Mouse (Mus musculus) left cerebral cortex, postnatal 25 days (tissue): ENCODE measurements around the gene Cxcl9. TPM values are rescaled to one million over a fixed set of nuclear protein-coding genes. Genes with fewer than 3 reads are reported as not detected.

Source experiments
- DNase-seq, 2 experiments: peaks; one replicate each; pipeline ENCODE4 v3.0.0; 2022; ENCODE audit warnings: low spot score in 2 of 2, mixed read lengths in 1 of 2
- intact Hi-C: fragments of 180-260 bp; cut with DNase I; formaldehyde crosslinking; loops from one replicate; pipeline ENCODE4 v1.15.1; 2025
- total RNA-seq, 2 experiments: library from RNA; stranded (reverse); gene quantifications; 2 replicates each; pipeline ENCODE4 v1.2.3; 2021

The Cxcl9 gene
- total RNA-seq, 2 experiments from 2014 or later: not detected

- intact Hi-C loops: no loop called here
- DNase-seq: no peak
Measured at GRCm38 (mm10) chr5:92294525-92294924, 33.4 kb downstream of the Cxcl9 start.

- intact Hi-C loops: no loop called here
- DNase-seq: no peak
Measured at GRCm38 (mm10) chr5:92291652-92292414, 36.0 kb downstream of the Cxcl9 start.

- intact Hi-C loops: no loop called here
- no peak for DNase-seq
Measured at GRCm38 (mm10) chr5:92287840-92288239, 40.0 kb downstream of the Cxcl9 start.

GRCm38 (mm10) chr5:92283107-92283506, 44.8 kb downstream of the Cxcl9 start:
- intact Hi-C loops: no loop called here
- DNase-seq: no peak

GRCm38 (mm10) chr5:92282571-92282970, 45.3 kb downstream of the Cxcl9 start:
- DNase-seq: no peak
- intact Hi-C loops: no loop called here

- intact Hi-C loops: no loop called here
- DNase-seq: no peak
Measured at GRCm38 (mm10) chr5:92278942-92279537, 48.8 kb downstream of the Cxcl9 start.

GRCm38 (mm10) chr5:92277437-92278394, 50.2 kb downstream of the Cxcl9 start, which contains the start of gene Naaa:
Gene Naaa, minus strand, starts transcription at chr5:92278170.
- intact Hi-C loops: no loop called here
- DNase-seq: peak; percentile 78 to 87

Other genes with a start within 250 kb of the Cxcl9 start
- 100 to 1,000 TPM; 212 to 225 TPM for gene G3bp2, start 244.4 kb downstream of the Cxcl9 start, total RNA-seq
- gene Uso1, start 190.1 kb downstream of the Cxcl9 start, total RNA-seq: 10 to 100 TPM; 74.6 to 76.7 TPM
- not detected for gene U90926, start 112.7 kb downstream of the Cxcl9 start, total RNA-seq
- gene Ppef2, start 71.8 kb downstream of the Cxcl9 start, total RNA-seq: under 1 TPM; 0.55 to 0.62 TPM
- gene Naaa, start 49.9 kb downstream of the Cxcl9 start, total RNA-seq: 10 to 100 TPM; 38.8 to 40.9 TPM
- 10 to 100 TPM; 19.0 to 19.8 TPM for gene Sdad1, start 17.6 kb downstream of the Cxcl9 start, total RNA-seq
- gene Art3, start 3.7 kb upstream of the Cxcl9 start, total RNA-seq: 1 to 10 TPM; 6.2 to 6.9 TPM
- gene Cxcl10, start 20.8 kb upstream of the Cxcl9 start, total RNA-seq: not detected
- gene Nup54, start 107.1 kb upstream of the Cxcl9 start, total RNA-seq: 10 to 100 TPM; 26.4 to 28.7 TPM
- gene Scarb2, start 178.8 kb upstream of the Cxcl9 start, total RNA-seq: 10 to 100 TPM; 81.9 to 84.5 TPM
- gene Fam47e, start 227.0 kb upstream of the Cxcl9 start, total RNA-seq: under 1 TPM; 0.30 to 0.34 TPM